In the genomic region with DNA sequence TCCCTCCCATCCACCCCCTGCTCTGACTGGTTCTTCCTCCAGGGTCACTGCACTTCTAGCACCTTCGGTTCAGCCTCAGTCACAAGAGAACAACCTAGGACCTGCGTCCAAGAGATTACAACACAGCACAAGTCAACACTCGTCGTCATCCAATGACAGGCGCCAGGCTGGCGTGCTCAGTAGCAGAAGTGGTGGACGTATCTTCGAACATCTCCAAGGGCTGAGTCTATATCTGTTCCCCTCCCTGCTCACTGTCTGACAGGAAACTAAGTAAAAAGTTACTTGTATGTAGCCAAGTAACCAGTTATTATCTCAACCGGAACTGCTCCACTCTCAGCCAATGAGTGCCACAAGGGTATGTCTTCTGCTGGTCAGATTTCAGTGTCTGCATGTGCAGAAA, we compare ENCODE assay signal across 8 mouse cellular contexts. TPM values are rescaled to one million over a fixed set of nuclear protein-coding genes. Genes with fewer than 3 reads are reported as not detected.
A peak's percentile ranks its signal among the peaks of the same experiment; 100 is the strongest.
DNase-seq lines count a peak whose midpoint lies in the region; ATAC-seq lines count a peak whose summit lies in the region.

No protein-coding gene starts in this region.

- intact Hi-C loops in gastrocnemius, postnatal 14 days (cut with DNase I; ENCODE audit: low total_unique reads): no loop called here

- peak; percentile 28 for DNase-seq in gastrocnemius, postnatal 25 days
- DNase-seq in gastrocnemius, postnatal 14 days: no peak
- peak; percentile 86 for DNase-seq in c-Kit-positive CD71-positive TER-119-negative erythroid progenitor cells, embryonic 14.5 days (ENCODE audit: low read depth)
- no peak for DNase-seq in layer of hippocampus, postnatal 10 days (ENCODE audit: low spot score in 2 of 2)
- DNase-seq in kidney, adult 18-20 months: no peak
- DNase-seq in cerebellum, postnatal 10 days: no peak

- ATAC-seq in inflammation-experienced regulatory T-cells, adult 6 months: peak; percentile 63
- peak; percentile 99 for ATAC-seq in megakaryocyte-erythroid progenitor cell, adult 5-6 weeks (replicated peaks; ENCODE audit: low FRiP score, low TSS enrichment, poor library complexity, severe bottlenecking)

RNA-seq across cellular contexts. Expression of a gene that starts 16.9 kb away (rescaled TPM):
- 10 to 100 TPM; 24.1 to 39.7 TPM for total RNA-seq in gastrocnemius, postnatal 25 days (2021)
- 10 to 100 TPM; 30.0 to 33.6 TPM for total RNA-seq in gastrocnemius, postnatal 14 days (2021)
- 1 to 10 TPM in 2 of 3 experiments, under 1 TPM in 1; 0.45 to 5.5 (median 3.1) TPM for polyA plus RNA-seq in inflammation-experienced regulatory T-cells, adult 6 months (2017; shearing (Covaris generic))
- total RNA-seq in megakaryocyte-erythroid progenitor cell, adult 5-6 weeks (2014; fragmentation: Nextera tagmentation): 44.2 and 51.6 TPM in 2 replicates
- total RNA-seq in megakaryocyte-erythroid progenitor cell, adult 5-6 weeks (2017): 27.1 and 35.5 TPM in 2 replicates
- total RNA-seq in layer of hippocampus, postnatal 10 days (2021): 1 to 10 TPM; 2.1 to 2.2 TPM

Comparison
In these comparisons a context has a peak if more than half of its experiments do, and no peak if none do; other contexts are left out.
1. DNase-seq: peak in gastrocnemius, postnatal 25 days (single experiment) and c-Kit-positive CD71-positive TER-119-negative erythroid progenitor cells, embryonic 14.5 days (single experiment); none in gastrocnemius, postnatal 14 days (single experiment), layer of hippocampus, postnatal 10 days (0 of 2), kidney, adult 18-20 months (single experiment) and cerebellum, postnatal 10 days (0 of 2).
2. RNA of a gene that starts 16.9 kb away (total RNA-seq): 27.1 to 51.6 TPM in megakaryocyte-erythroid progenitor cell, adult 5-6 weeks, 24.1 to 39.7 TPM in gastrocnemius, postnatal 25 days and 30.0 to 33.6 TPM in gastrocnemius, postnatal 14 days; 2.1 to 2.2 TPM in layer of hippocampus, postnatal 10 days; every median in the first group is over 4 times any median in the second.